Mouse (Mus musculus) brain, embryonic 18.5 days (tissue): ENCODE results near the gene Adm.
"Not testable (repeated sequence)": the region's sequence is repeated elsewhere in the genome, so short reads cannot be mapped to it uniquely, and the experiment has no call there.

ENCODE experiments used
- DNase-seq: peaks from one replicate; pipeline ENCODE4 v3.0.0-alpha.2; 2012; ENCODE audit warnings: low read depth, low spot score

Gene Adm

DNA sequence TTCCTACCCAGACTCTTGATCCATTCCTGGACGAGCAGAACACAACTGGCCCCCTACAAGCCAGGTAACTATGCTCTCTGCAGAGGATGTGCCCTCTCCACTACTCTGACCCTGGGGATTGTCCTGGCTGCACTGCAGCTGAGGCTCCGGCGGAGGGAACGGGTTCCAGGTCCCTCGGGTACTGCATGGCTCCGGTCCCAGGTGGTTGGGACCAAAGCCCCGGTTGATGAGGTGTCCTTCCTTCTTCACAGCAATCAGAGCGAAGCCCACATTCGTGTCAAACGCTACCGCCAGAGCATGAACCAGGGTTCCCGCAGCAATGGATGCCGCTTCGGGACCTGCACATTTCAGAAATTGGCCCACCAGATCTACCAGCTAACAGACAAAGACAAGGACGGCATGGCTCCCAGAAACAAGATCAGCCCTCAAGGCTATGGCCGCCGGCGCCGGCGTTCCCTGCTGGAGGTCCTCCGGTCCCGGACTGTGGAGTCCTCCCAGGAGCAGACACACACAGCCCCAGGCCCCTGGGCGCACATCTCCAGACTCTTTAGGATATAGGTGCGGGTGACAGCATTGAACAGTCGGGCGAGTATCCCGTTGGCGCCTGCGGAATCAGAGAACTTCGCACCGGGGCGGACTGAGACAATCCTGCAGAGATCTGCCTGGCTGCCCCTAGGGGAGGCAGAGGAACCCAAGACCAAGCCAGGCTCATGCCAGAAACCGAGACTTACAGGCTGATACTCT, 1.3 kb downstream of the Adm start:
- DNase-seq, result no peak

DNA sequence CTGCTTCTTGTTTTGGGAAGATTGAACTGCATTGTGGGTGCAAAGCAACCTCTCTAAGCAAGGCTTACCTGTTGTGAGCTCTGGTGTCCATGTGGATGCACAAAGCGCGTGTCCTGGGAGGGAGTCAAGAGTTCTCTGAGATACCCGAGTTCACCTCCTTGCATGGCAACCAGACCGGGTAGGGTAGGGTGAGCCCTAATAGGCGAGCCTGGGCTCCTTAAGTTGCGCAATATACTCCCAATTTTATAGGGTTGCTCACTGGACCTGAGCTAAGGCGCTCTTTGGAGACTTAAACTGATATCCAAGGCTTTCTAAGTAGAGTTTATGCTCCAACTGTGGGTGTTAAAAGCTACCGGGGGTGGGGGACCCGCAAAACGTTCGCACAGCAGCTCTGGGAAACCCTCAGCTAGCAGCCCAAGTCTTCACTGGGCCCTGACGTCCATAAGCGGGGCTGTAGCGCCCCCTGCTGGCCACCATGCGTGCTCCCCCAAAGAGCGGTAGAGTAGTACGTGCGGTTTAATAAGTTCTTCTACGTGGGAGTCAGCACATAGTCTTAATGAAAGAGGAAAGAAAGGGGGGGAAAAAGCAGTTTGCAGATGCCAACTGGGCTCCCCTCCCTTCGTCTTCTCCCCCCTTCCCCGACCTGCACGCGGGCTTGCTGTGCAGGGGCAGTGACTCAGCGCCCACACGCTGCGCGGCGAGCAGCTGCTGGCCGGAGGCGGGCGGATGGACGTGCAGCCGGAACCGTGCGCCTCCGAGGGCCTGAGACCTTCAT, 2.6 kb downstream of the Adm start:
- DNase-seq, result no peak

DNA sequence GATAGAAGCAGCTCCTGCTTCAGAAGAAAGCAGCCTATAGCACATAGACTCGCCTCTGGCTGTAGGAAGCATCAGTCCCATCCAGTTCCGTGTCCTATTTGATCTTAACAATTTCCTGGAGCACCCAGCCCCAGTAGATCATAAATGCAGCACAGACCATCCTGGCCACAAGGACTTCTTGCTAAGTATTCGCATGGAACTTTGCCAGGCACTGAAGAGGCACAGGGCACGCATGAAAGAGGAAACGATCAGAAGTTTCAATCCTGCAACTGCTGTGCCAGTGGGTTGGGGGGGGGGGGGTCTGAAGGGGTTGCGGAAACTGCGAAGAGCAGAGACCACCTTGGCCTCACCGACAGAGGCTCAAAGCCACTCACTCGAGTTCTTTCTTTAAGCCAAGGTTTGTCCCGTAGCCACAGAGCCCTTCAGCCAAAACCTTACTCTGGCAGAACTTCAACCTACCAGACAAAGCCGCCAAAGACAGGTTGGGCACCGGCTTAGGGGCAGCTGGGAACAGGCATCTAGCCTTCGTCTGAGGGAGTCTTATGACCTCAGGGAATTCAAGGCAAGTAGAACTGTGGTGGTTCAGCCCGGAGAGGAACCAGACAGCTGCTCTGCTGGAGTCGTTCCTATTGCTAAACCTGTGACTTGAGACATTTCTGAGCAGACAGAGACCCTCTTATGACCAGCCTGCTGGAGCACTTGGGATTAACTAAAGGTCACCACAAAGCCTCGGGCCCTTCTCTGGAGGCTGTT, 3.9 kb downstream of the Adm start:
- DNase-seq, result no peak

DNA sequence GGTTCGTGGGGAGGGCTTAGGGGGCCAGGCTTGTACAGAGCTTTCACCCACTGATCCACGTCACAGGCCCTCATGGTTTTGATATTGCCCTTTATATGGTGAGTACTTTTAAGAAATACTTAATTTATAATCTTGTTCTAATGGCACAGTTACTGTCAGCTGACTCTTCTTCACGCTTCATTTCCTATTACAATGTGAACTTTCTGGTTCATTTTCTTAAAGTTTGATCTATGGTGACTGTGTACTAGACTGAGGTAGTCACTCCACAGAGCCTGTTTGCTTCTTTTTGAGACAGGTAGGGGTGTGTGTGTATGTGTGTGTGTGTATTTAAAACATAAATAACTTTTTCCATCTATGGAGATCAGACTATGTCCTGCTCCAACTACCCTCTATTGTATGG, 8.5 kb downstream of the Adm start:
- DNase-seq, result no peak

DNA sequence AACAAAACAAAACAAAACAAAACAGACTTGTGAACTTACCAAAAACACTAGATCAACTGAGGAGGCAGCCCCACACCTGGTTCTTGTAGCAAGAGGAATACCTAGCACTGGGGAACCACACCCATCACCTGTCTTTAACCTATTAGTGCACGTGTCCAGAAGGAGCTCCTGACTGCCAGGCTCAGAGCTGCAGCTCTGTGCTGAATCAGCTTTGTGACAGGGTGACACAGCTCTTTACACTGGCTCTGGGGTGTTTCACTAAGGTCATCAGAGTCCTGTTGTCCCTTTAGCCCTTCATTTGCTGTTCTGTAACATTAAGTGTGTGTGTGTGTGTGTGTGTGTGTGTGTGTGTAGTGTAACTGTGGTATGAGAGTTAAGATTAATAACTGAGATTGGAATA, 9.1 kb downstream of the Adm start:
- DNase-seq, result no peak

DNA sequence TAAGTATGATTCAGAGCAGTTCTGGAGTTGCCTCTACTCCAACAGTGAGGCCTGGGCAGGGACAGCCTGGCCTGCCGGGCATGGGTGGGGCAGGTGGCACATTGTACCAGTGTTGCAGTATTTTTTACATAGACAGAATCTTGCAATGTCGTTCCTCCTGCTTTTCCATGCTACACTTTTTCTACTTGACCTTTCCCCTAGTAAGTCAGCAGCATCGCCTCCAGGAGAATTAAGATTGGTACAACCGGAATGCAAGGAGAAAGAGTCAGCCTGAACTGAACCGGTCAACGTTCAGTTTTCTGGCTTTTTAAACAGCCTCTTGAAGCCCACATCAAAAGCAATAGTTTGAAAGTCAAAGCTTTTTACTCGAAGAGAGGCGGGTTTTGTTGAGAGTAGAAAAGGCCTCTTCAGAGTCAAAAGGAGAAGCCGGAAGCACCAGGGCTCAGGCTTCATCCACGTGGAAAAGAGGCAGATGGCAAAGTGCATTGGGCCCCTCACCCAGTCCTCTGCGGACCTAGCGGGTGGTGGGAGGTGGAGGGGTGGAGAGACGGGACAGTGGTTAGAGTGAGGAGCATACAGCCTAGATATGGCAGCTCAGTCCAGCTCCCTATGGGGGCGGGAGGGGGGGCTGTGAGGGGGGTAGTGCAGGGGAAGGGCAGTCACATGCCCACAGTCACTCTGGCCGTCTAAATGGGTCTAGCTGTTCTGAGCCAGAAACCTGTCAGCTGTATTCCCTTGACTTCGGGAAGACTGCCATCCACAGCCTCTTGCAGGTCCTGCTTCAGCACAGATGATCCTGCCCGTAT, 11.0 kb downstream of the Adm start:
- no peak for DNase-seq

DNA sequence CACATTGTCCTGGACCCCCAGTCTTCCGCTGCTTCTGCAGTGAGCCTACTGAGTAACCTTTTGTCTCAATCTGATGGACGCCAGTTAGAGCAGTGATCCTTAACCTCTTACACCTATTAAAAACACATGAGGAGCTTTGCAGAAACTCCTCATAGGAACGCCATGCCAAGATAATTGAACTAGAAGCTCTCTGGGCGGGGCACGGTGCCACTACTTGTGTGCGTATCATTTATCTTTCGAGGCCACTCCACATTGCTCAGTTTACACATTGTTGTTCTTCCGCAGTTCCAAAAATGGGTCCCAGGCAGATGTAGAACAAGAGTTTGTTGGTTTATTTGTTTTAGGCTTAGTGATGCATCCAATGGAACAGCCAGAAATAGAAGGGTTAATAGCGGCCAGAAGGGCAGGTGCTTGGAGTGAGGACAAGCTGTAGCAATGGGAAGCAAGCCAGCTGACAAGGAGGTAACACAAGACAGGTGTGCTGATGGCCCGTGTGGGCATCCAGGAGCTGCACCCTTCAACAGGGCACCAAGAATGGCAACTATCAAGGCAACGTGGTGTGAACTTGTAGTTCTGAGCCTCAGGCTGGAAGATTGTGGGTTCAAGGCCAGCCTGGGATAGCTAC, 11.9 kb downstream of the Adm start:
- DNase-seq, result no peak

DNA sequence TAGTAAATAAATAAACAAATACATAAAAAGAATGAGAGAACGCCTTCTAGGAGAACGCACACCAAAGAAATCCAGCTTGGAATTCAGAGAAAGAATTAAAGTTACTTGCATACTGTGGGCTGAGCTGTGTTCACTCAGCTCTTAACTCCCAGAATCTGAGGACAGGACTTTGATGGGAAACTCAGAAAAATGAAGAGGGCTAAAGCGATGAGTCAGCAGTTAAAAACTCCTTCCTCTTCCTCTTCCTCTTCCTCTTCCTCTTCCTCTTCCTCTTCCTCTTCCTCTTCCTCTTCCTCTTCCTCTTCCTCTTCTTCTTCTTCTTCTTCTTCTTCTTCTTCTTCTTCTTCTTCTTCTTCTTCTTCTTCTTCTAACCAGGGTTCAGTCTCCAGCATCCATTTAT, 12.5 kb downstream of the Adm start:
- not testable (repeated sequence) for DNase-seq

DNA sequence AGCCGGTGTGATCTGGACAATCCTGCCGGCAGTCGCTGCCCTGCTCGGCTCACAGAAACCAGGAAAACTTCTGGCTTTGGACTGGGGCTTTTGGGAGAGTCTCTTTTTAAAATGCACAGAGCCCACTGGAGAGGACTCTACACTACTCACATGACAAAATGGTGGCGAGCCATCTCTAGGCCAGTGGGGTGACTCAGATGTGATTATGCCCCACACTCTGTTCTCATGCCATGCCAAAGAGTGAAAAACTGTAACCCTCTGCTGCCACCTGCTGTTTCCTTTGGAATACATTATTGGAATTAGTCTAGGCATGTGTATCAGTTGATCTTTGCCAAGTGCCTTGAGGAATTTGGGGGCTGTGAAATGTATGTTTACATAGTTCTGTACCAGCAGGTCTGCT, 17.9 kb downstream of the Adm start:
- DNase-seq, result no peak

DNA sequence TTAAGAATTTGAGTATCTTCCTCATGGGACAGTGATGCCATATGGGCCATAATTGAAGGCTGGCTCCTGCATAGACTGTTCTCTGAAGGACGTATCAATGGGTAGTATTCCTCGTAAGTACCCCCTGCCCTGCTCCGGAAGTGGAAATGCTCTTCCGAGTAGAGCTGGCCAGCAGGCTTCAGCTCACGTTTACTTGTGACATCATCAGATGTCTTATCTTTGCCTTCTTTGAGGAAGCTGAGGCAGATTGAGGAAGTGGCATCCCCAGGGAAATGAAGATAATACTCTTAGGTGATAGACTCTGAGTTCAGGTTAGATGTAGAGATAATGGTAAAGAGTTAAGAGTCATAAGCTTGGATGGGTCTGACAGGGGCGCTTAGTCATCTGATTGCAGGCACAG, 18.4 kb downstream of the Adm start:
- DNase-seq, result no peak

DNA sequence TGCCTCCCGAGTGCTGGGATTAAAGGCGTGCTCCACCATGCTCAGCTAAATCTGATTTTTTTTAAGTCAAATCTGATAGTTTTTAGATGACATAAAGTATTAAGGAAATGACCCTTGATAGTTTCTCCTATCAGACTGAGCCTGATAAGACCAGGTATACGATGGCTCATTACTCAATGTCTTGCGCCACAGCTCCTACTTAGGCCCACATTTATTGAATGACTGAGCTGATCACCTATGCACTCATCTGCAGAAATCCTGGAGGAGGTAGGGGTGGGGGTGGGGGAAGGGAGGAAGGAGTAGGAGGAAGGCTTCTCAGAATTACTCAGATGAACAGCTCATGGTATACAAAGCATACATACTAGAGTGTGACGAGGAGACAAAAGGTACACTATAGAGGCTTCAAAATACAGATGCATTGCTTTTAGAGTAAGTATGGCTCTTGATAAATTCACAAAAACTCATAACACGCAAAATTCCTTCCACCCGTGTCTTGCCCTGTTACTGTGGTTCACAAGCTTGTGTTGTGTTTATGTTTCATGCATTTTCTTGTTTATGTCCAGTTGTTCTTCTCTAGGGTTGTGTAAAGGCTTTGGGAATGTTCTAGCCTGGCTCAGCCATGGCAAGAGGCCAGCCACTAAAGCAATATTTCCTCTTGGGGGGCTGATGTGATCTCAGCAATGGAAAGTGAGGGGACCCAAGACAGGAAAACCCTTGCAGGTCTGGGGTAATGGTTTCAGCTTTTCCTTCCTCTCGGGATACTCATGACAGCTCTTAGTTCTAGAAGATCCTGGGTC, 19.3 kb downstream of the Adm start:
- DNase-seq, result no peak

DNA sequence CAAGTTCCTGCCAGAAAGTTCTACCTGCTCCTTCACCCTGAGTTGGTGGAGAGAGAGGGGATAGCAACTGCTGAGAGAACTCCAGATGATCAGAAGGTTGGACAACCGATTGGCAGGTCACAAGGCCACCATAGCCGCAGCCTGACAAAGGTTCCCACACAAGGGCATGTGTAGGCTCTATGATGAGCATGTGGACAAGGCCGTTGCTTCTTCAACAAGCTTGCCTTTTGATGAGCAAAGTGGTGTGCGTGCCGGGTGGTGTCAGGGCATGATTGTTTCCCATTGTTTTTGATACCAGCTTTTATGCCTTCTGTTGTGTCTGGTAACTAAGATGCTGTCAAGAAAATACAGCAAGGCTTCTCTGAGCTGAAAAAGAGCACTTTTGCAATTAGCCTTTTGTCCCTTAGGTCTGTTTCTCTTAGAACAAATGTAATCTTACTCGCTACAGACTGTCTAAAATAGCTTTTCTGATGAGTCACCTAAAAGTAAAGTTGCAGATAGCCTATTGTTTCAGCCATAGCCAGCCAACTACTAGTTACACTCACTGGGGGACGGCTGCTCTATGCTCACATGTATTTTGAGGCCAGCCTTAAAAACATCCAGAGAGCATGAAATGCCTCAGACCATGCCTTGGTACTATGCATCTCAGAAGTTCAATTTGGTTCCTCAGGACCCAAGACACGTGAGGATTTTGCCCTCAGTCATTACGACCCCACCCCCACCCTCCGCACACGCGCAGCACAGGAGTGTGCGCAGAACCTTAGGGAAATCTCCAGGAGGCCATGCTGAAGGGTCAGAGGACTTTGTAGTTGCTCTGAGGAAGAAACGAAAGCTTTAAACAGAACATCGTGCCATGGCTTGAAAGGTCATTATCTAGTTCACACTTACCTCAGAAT, 20.3 kb downstream of the Adm start:
- DNase-seq, result no peak

DNA sequence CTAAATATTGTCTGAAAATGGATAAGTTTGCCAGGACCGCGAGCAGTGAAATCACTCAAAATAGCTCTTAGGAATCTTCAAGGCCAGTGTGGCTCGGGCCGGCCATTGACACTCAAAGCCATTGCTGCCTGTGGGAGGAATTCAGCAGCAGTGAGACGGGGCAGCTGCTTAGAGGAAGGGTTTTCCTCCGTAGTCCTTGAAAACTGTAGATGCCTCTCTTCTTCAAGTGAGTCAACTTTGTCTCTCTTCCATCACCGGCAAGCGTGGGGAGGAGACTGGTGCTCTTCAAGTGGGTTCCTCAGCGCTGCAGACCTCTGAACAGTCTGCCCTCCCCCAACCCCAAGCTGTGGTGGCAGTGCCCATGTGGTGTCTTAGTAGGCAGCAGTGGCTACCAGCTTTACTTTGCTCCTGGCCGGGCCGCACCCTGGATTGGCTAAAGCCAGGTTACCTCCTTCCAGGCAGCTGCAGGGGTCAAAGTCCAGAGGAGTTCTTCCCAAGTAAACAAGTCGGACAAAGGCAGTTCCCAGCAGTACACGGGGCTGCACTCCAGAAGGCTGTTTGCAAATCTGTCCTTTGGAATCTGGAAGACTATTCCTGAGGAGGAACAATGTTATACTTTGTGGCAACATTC, 21.1 kb downstream of the Adm start:
- DNase-seq, result no peak

DNA sequence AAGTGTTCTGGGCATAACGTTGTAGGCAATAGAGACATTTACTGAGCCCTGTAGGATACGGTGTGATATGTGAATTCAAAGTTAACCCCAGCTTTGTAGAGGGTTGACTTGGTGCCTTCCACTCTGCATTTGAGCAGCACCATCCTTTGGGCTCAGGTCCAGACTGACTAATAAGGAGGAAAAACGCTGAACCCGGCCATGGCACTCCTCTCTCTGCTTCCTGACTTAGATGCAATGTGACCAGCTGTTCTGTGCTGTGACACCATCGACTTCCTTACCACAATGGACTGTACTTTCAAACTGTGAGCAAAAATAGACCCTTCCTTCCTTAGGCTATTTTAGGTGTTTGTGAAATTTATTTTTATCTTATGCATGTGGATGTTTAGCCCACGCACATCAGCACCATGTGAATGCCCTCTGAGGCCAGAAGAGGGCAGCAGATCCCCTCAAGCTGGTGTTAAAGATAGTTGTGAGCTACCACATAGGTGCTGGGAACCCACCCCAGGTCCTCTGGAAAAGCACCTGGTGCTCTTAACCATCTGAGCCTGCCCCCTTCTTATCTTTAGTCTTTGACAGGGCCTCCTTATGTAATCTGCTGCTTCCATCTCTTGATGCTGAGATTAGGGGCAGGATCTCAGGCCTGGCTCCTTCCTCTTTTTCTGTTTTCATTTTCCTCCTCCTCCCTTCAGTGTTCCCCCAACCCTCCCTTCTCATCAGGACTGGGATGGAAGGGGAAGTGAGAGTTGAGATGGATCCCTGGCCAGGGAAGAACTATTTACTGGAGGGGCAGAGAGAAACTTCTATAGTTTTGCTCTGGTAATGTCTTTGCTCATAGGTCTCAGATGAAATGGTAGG, 21.9 kb downstream of the Adm start:
- no peak for DNase-seq

DNA sequence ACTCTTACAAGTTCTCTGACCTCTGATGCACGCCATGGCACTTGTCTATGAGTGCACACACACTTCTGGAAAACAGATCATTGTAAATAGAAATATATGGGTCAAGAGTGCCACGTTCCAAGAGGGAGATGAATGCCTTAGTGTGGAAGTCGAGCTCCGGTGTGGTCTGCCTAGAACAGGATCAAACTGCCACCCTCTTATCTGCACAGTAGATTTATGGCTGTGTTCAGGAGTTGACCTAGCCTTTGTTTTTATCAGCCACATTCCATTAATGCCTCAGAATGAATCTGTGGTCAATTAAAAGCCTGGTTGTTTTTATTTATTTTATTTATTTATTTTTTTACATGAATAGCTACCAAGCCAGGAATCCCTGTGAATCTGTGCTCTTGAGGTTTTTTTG, 23.0 kb downstream of the Adm start:
- DNase-seq, result no peak

DNA sequence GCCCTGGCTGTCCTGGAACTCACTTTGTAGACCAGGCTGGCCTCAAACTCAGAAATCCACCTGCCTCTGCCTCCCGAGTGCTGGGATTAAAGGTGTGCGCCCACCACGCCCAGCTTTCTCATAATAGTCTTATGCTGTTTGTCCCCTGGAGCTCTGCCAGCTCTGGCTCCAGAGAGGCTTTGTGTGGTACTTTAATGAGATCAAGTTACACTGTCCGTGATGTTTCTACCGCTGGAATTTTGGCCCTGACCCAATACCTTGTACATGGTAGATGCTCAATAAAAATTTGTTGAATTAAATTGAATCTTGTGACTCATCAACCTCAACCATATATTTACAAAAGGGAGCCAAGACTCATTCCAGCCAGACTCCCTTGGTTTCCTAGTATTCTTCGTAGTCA, 23.6 kb downstream of the Adm start:
- DNase-seq, result no peak

DNA sequence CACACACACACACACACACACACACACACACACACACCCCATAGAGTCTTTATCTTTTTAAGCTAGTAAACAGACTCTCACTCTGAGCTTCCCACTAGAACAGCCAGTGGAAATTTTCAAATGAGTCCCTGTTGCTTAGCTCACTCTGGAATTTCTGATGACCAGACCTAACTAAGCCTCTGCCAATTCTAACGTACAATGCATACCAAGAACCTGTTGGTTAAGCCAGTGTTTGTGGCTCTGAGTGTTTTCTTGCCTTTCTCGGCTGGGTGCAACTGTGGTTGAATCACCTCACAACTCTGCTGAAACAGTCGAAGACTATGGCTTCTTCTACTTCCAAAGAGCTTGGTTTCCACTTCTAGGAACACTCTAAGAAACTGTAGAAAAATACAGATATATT, 27.8 kb downstream of the Adm start:
- DNase-seq, result no peak

DNA sequence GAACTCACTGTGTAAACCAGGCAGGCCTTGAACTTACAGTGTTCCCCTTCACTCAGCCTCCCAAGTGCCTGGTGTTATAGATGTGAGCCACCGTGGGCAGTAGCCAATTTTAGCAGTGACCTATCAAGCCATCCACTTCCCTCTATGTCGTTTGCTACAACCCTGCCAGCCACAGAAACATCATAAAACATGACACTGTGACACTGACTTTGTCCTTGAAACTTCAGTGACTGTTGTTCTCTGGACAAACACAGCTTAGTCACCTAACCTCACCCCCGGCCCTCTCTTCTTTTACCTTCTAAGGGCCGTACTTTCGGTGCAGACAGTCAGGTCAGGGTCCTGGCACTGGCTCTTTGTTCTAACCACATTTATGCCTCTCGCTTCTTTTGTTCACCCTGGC, 28.5 kb downstream of the Adm start:
- no peak for DNase-seq
